Mouse (Mus musculus): ENCODE data around the gene Sgk1.
"Not testable (repeated sequence)": the region's sequence is repeated elsewhere in the genome, so short reads cannot be mapped to it uniquely, and the experiment has no call there.

Sgk1 gene

DNA sequence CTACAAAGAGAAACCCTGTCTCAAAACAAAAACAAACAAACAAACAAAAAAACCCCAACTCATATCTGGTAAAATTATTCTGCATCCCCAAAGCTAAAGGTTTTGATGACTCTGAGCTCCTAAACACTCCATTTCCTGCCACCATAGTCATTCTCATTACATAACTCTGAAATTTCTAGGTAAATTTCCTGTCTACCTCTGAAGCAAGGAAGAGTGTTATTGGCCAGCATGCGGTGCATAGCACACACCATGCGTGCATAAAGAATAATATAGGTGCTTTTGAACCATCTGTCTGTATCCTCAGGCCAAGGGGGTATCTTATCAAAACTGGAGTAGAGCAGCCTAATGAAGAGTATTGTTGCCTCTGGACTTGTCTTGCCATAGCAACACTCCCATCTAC, 13.8 kb upstream of the Sgk1 start:
- no peak for DNase-seq (ENCODE audit: low spot score)

- no peak for DNase-seq (ENCODE audit: low spot score)
Measured at GRCm38 (mm10) chr10:21868623-21869022, 13.4 kb upstream of the Sgk1 start.

DNA sequence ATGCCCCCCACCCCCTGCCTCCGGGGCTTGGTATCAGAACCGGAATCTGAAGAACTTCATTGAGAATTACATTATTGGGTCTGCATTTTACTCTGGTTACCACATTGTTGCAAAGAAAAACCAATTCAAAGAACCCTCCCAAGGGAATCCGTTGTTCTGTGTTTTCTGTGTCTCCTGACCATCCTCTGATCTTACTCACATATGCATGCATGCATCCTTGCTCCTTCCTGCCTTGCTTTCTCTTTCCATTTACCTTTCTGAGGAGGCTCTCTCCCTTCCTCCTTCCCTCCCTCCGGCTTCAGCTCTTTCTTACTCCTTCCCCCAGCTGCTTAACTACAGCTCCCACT, 174 bp upstream of the Sgk1 start:
- no peak for DNase-seq (ENCODE audit: low spot score)

DNA sequence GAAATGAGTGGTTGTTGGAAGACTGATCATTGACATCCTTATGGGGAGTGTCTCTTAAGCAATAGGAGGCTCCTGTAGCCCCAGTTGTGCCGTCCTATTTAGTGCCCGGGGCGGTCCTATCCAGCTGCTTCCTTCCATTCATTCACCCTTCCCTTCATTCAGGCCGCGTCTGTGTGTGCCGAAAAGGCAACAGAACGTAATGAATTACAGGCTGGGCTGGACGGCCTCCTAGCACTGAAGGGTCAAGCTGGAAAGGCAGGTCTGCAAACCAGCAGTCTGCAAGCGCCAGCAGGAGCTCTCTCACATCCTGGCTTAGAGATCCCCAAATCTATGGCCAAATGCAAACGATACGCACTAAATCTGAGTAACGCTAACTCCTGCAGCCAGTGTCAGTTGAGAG, 1.6 kb downstream of the Sgk1 start:
- DNase-seq (ENCODE audit: low spot score): no peak

DNA sequence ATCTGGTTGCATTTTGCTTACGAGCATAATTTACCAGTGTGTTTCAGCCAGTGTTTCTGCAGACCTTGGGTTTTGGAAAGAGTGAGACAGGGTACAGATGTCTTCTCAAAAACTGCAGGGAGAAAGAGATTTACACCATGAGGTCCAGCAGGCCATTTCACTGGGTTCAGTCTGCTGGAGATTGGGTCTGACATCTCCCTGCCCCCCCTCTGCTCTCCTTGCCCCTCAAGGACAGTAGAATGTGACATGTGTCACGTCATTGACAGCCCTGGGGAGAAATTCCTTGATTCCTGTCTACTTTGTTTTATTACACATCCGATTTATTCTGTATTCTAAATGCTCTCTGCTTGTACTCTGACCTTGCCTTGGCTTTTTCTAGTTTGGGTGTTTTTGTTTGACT, 2.5 kb downstream of the Sgk1 start:
- no peak for DNase-seq (ENCODE audit: low spot score)

DNA sequence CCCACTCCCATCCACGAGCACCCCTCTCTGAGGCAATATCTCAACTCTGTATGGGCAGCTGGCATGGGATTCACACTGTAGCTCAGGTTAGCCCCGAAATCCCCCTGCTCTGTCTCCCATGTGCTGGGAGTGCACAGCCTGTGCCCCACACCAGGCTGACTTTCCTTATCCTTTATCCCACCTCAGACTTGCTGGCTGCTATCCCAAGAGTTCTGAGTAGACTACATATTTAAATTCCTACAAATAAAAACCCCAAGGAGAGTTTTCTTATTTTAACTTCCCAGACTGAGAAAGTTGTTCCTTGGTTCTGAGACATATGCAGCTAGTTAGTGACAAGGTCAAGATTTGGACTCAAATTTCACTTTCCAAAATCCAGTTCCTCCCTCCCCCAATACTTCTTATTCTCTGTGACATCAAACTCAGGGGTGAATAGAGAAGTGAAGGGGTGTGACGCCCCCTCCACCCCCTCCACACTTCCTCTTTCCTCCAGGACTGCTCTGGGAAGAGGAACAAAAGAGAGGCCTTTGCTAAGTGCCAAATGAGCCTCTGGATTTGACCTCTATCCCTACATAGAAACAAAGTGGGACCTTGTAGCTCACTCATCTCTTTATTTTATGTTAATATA, 7.3 kb downstream of the Sgk1 start:
- no peak for DNase-seq (ENCODE audit: low spot score)

DNA sequence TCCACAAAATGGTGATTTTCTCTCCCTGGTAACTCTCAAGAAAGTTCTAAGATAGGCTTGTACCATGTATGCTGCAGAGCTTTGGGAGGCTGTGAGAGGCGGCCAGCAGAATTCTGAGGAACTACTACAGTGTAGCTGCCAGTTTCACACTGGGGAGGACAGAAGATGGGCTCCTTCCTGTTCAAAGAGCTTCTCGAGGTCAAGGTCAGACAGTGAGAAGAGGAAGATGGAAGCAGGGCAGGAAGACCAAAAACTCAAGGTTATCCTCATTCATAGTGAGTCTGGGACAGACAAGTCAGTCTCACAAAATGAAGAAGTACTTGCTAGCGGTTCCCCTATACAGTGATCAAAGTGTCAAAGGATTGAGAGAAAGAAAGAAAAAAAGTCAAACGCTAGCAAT, 8.3 kb downstream of the Sgk1 start:
- no peak for DNase-seq (ENCODE audit: low spot score)

GRCm38 (mm10) chr10:21891442-21891841, 9.5 kb downstream of the Sgk1 start:
- DNase-seq (ENCODE audit: low spot score): no peak

- no peak for DNase-seq (ENCODE audit: low spot score)
Measured at GRCm38 (mm10) chr10:21892104-21892503, 10.1 kb downstream of the Sgk1 start.

GRCm38 (mm10) chr10:21898417-21898816, 16.4 kb downstream of the Sgk1 start:
- DNase-seq (ENCODE audit: low spot score): no peak

GRCm38 (mm10) chr10:21898851-21899250, 16.9 kb downstream of the Sgk1 start:
- not testable (repeated sequence) for DNase-seq (ENCODE audit: low spot score)

DNA sequence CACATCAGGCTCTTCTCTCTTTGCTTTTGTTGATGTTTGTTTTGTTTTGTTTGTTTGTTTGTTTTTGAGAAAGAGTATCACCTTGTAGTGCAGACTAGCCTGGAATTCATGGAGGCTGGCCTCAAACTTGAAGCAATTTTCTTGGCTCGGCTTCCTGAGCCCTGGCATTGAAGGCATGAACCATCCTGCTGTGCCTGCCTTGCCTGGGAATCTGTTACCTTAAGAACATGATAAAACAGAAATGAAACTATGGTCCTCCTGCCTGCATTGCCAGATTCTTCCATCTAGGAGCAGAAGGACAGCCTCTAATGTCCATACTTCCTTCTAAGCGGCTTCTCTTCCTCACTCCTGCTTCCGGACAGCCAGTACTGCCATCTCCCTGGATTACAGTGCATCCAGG, 17.4 kb downstream of the Sgk1 start:
- DNase-seq (ENCODE audit: low spot score): no peak

GRCm38 (mm10) chr10:21902152-21903140, 20.5 kb downstream of the Sgk1 start:
- DNase-seq (ENCODE audit: low spot score): no peak

GRCm38 (mm10) chr10:21904151-21904550, 22.2 kb downstream of the Sgk1 start:
- no peak for DNase-seq (ENCODE audit: low spot score)

- DNase-seq (ENCODE audit: low spot score): no peak
Measured at GRCm38 (mm10) chr10:21905616-21906015, 23.6 kb downstream of the Sgk1 start.

GRCm38 (mm10) chr10:21906894-21907446, 25.0 kb downstream of the Sgk1 start:
- DNase-seq (ENCODE audit: low spot score): no peak

GRCm38 (mm10) chr10:21907784-21908183, 25.8 kb downstream of the Sgk1 start:
- no peak for DNase-seq (ENCODE audit: low spot score)

DNA sequence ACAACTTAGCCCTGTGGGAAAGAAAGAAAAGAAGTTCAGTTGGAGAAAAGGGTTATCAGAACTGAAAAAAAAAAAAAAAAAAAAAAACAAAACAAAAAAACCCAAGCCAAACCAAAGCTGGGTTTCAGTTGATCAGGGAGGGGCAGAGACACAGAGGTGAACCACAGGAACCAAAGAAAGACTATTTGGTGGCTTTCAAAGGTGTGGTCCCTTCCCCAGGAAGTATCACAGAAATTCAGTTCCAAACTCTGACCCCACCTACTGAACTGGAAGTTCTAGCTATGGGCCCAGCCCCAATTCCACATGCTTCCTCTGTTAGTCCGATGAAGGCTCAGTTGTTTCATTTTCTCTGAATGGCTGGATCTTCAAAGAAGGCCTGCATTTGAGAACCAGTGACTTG, 26.7 kb downstream of the Sgk1 start:
- DNase-seq (ENCODE audit: low spot score): no peak

DNA sequence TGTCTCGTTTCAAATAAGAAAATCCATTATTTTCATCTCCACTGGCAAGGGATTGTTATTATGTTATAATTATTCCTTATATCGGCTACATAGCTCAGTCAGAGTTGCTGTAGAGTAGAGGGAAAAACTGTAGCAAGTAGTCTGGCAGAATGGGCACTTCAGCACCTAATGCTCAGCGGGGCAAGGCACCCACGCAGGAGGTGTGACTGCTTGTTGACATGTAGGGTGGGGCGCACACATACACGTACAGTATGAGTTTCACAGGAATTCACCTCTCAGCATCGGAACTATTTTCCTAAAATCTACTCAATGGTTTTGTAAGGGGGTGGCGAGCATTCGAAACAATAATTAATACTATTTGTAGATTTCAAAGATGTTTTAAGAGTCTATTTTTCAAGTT, 28.4 kb downstream of the Sgk1 start:
- no peak for DNase-seq (ENCODE audit: low spot score)

- DNase-seq (ENCODE audit: low spot score): no peak
Measured at GRCm38 (mm10) chr10:21911303-21911947, 29.4 kb downstream of the Sgk1 start.

GRCm38 (mm10) chr10:21914751-21915150, 32.8 kb downstream of the Sgk1 start:
- DNase-seq (ENCODE audit: low spot score): no peak

DNA sequence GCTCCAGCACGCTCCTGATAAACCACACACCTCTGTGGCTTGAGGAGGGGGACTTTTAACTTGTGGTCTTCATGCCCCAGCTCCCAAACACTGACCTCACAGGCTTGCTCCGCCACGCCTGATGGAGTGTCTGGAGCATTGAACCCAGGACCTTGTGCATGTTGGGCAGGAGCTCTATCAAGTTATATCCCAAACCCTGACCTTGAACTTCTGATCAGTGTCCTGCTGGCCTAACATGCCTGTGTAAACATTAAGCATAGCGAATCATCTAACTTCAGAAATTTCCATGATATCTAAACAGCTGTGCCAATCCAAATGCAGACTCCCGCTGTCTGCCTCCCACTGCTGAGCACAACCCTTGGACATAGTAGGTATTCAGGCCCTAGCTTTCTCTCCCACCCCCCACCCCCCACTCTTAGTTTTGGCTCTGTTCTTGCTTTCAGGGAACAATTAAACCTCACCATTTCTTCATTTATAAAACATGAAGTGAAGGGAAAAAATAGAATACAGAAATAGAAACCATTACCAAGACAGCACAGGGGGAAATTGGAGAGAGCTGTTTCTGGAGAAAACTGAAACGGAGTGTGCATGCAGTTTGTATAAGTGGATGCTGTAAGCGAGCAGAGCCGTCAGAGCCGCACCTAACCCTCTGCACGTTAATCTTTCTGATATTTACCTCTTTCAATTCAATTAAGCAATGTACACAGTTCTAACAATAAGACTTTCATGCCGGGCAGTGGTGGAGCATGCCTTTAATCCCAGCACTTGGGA, 34.5 kb downstream of the Sgk1 start:
- DNase-seq (ENCODE audit: low spot score): no peak

Data from ovary, postnatal 36 days (tissue).